Mouse (Mus musculus) E14TG2a.4 (cell line): ENCODE results near the gene Nop2.

Experiments used
- H3K27me3 ChIP-seq: 2 replicates; pipeline ENCODE4 v1.6.1; 2014; ENCODE audit warnings: low read length, control low read depth; ENCODE audit not compliant: insufficient read depth
- H3K36me3 ChIP-seq: 2 replicates; pipeline ENCODE4 v1.6.1; 2014; ENCODE audit warnings: low read length, control low read depth; ENCODE audit not compliant: insufficient read depth
- H3K4me1 ChIP-seq: replicated peaks from 2 replicates; pipeline ENCODE4 v1.6.1; 2014; ENCODE audit warnings: low read depth, low read length, control low read depth
- H3K4me3 ChIP-seq: replicated peaks from 2 replicates; pipeline ENCODE4 v1.5.1; 2014; ENCODE audit warnings: mild to moderate bottlenecking, low read length
- H3K9me3 ChIP-seq: 2 replicates; pipeline ENCODE4 v1.6.1; 2014; ENCODE audit warnings: low read length, control low read depth
- CTCF ChIP-seq: conservative IDR thresholded peaks from 2 replicates; pipeline ENCODE4 v1.5.1; 2014; ENCODE audit warnings: low read length
- NANOG ChIP-seq: IDR thresholded peaks from 2 replicates; pipeline ENCODE4 v1.6.1; 2014; ENCODE audit warnings: borderline replicate concordance, low read length, mixed read lengths
- POU5F1 ChIP-seq: IDR thresholded peaks from 2 replicates; pipeline ENCODE4 v1.6.1; 2014; ENCODE audit warnings: low read length, borderline replicate concordance

The Nop2 gene

DNA sequence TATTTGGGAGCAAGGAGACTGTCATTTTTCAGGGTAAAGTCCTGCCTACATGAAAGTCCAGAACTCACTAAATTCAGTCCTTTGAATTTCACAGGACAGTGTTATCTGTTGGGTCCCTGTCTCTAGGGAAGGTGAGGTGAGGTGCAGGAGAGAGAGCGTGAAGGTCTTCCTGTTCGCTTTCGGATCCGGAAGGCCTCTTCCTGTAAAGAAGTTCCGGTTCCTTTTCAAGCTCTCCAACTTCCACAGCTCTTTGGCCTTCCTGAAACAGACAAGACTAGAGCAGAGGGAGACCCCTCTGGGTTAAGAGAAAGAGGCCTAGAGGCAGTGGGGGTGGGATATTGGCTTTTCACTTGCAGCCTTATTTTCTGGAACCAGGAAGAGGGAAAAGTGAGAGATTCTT, 39.3 kb upstream of the Nop2 start:
- peaks cover 3% of the 10 kb centered on the region for H3K36me3 ChIP-seq
- H3K27me3 ChIP-seq, result no peaks in the 10 kb centered on the region
- H3K4me3 ChIP-seq, result no peak overlapping the region; the same call in 1 of the 2 replicates
- no peak for TF ChIP-seq CTCF
- no peak for TF ChIP-seq NANOG
- no peak for TF ChIP-seq POU5F1
- peaks cover 5% of the 10 kb centered on the region for H3K9me3 ChIP-seq
- peaks cover 72% of the 10 kb centered on the region for H3K4me1 ChIP-seq

- H3K4me1 ChIP-seq, result peaks cover 75% of the 10 kb centered on the region
- peaks cover 28% of the 10 kb centered on the region for H3K36me3 ChIP-seq
- H3K4me3 ChIP-seq, result no peak overlapping the region
- H3K27me3 ChIP-seq, result no peaks in the 10 kb centered on the region
- no peaks in the 10 kb centered on the region for H3K9me3 ChIP-seq
- TF ChIP-seq NANOG (no peak), POU5F1 (no peak), CTCF (no peak)
Measured at GRCm38 (mm10) chr6:125094843-125095242, 36.9 kb upstream of the Nop2 start.

DNA sequence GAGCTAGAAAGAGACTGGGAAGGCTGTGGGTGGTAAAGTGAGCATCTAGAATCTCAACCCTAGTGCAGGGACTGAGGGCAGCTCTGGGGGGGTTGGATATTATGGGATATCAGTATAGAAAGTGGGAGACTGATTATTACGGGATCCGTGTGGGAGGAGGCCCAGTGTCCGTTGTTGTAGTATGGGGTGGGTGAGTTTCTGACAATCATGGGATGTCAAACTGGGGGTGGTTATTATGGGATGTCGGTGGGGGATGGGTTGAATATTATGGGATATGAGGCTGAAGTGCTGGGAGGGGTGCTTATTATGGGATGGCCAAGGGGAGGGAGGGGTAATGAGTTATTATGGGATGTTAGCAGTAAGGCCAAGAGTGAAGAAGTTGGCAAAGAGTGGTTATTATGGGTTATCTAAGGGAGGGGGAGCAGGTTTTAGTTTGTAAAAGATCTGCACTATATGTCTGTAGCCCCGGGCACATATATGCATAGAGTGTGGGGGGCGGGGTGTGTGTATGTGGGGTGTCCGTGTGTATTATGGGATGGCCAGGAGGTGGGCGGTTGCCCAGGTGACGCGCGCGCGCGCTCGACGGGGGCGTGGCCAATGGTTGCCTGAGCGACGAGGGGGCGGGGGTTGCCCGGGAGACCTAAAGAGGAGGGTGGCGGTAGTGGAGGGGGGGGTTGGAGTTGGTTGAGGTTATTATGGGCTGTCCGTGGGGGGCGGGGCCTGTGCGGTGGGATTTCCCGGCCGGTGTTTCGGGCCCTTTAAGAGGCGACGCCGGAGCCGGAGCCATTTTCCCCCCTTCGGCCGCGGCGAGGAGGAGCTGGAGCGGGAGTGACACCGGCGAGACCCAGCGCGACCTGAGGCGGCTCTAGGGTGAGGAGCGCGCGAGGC, 36.1 kb upstream of the Nop2 start, which contains the start of gene Chd4:
Gene Chd4 (plus strand): TSS at position 591 of the 888 bp plus-strand sequence.
- TF ChIP-seq POU5F1, result no peak
- no peak for TF ChIP-seq NANOG
- no peak for TF ChIP-seq CTCF
- Histone ChIP-seq H3K36me3 (peaks cover 36% of the 10 kb centered on the region), H3K27me3 (no peaks in the 10 kb centered on the region), H3K4me1 (peaks cover 76% of the 10 kb centered on the region), H3K4me3 (peak within 1 kb of the TSS; percentile 95), H3K9me3 (no peaks in the 10 kb centered on the region)

- no peak for TF ChIP-seq CTCF
- TF ChIP-seq POU5F1, result no peak
- no peak for TF ChIP-seq NANOG
- Histone ChIP-seq H3K9me3 (no peaks in the 10 kb centered on the region), H3K4me1 (peaks cover 76% of the 10 kb centered on the region), H3K27me3 (no peaks in the 10 kb centered on the region), H3K36me3 (peaks cover 42% of the 10 kb centered on the region), H3K4me3 (peak overlapping the region; percentile 95)
Measured at GRCm38 (mm10) chr6:125096279-125096596, 35.5 kb upstream of the Nop2 start.

DNA sequence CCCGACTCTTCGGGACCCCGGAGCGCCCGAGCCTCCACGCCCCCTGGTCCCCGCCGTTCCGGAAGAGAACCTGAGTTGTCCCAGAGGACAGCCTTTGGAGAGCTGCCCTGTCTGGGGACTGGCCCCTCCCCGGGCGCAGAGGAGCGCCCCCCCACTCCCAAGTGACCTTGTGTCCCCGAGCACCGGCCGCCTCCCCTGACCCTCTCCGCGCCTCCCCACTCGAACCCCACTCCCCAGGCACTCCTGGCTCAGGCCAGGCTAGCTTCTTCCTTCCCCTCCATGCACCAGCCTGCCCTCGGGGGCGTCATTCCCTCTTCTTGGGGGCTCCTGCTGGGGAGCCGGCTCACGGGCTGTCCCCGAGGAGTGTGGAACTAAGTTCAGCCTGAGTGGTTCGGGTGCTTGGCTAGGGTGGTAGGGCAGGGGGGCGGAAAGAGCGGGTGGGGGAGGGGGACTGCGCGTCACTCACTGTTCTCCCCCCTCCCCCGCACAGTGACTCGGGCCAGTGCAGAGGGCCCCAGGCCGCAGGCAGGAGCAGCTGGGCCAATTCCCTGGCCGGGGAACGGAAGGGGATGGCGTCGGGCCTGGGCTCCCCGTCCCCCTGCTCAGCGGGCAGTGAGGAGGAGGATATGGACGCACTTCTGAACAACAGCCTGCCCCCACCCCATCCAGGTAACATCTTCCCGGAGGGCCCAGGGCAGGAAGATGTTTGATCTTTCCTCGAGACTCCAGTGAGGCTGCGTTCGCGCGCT, 34.9 kb upstream of the Nop2 start:
- H3K27me3 ChIP-seq, result no peaks in the 10 kb centered on the region
- H3K4me1 ChIP-seq, result peaks cover 76% of the 10 kb centered on the region
- H3K36me3 ChIP-seq, result peaks cover 47% of the 10 kb centered on the region
- H3K9me3 ChIP-seq, result no peaks in the 10 kb centered on the region
- peak overlapping the region; percentile 95 for H3K4me3 ChIP-seq
- TF ChIP-seq POU5F1 (no peak), NANOG (no peak), CTCF (no peak)

GRCm38 (mm10) chr6:125097346-125097689, 34.4 kb upstream of the Nop2 start:
- Histone ChIP-seq H3K9me3 (no peaks in the 10 kb centered on the region), H3K27me3 (no peaks in the 10 kb centered on the region), H3K4me3 (peak overlapping the region; percentile 95), H3K36me3 (peaks cover 53% of the 10 kb centered on the region), H3K4me1 (peaks cover 76% of the 10 kb centered on the region)
- TF ChIP-seq CTCF, result no peak
- TF ChIP-seq POU5F1, result no peak
- TF ChIP-seq NANOG, result no peak

DNA sequence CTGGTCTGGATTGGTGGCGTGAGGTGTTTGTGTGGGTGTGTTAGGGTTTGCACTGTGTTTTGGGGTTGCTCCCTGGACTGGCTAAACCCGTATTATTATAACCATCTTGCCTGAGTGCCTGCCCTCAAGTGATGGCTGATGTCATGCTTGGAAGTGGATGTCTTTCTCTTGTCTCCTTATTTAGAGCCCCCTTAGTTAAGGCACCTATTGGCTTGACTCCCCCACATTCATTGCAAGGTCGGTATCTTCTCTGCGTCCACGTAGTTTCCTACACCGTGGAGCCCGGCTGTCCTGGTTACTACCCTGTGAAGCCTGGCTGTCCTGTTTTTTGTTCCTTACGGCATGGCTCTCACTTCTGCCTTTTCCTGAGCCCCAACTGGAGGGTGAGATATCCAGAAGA, 33.8 kb upstream of the Nop2 start:
- H3K27me3 ChIP-seq, result no peaks in the 10 kb centered on the region
- TF ChIP-seq CTCF (no peak), POU5F1 (no peak), NANOG (no peak)
- no peaks in the 10 kb centered on the region for H3K9me3 ChIP-seq
- H3K4me1 ChIP-seq, result peaks cover 73% of the 10 kb centered on the region
- H3K36me3 ChIP-seq, result peaks cover 59% of the 10 kb centered on the region
- H3K4me3 ChIP-seq, result peak overlapping the region; percentile 95

GRCm38 (mm10) chr6:125098513-125098912, 33.2 kb upstream of the Nop2 start:
- Histone ChIP-seq H3K4me1 (peaks cover 71% of the 10 kb centered on the region), H3K36me3 (peaks cover 65% of the 10 kb centered on the region), H3K27me3 (no peaks in the 10 kb centered on the region), H3K4me3 (peak overlapping the region; percentile 95), H3K9me3 (no peaks in the 10 kb centered on the region)
- TF ChIP-seq POU5F1, result no peak
- no peak for TF ChIP-seq NANOG
- TF ChIP-seq CTCF, result no peak
